Mouse (Mus musculus) heart, adult 18-20 months (tissue): ENCODE results near the gene Camsap3. TPM values are rescaled to one million over a fixed set of nuclear protein-coding genes. Genes with fewer than 3 reads are reported as not detected.
"Not testable (repeated sequence)": the region's sequence is repeated elsewhere in the genome, so short reads cannot be mapped to it uniquely, and the experiment has no call there.

Experiments
- DNase-seq, 2 experiments: peaks; one replicate each; pipeline ENCODE4 v3.0.0; 2021 to 2022; ENCODE audit warnings: mixed read lengths in 1 of 2
- long read RNA-seq, 2 experiments: library from polyadenylated mRNA; stranded (forward); transcript quantifications; one replicate each; pipeline ENCODE4 v2.0.0; 2021
- total RNA-seq, 2 experiments: library from RNA; stranded (reverse); gene quantifications; 2 replicates each; pipeline ENCODE4 v1.2.3; 2021

The Camsap3 gene
- 1 to 10 TPM; 1.2 to 1.6 TPM for total RNA-seq
- long read RNA-seq, experiment 1, result 0 reads
- long read RNA-seq, experiment 2, partial matches to known transcripts, result 1 of 1 reads
- long read RNA-seq, experiment 2, other reads (novel, unspliced or antisense), result 0 of 1 reads

DNA sequence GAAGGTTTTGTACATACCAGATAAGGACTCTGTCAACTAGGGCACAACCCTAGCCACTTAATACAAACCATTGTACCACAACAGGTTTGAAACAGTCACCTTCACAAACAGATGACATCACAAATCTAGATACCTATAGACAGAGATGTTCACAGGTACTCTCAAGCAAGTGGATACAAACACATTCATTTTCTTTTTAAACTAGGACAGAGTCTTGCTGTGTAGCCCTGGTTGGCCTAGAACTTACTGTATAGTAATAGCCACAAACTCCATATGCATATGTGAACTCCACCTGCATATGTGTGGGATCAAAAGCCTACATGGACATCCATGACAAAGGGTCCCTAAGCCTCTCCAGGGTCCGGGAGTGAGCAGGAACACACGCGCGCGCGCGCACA is at the start of gene Camsap3:
Gene Camsap3, plus strand, starts transcription at position 301 of the 398 bp plus-strand sequence.
- DNase-seq, result no peak

DNA sequence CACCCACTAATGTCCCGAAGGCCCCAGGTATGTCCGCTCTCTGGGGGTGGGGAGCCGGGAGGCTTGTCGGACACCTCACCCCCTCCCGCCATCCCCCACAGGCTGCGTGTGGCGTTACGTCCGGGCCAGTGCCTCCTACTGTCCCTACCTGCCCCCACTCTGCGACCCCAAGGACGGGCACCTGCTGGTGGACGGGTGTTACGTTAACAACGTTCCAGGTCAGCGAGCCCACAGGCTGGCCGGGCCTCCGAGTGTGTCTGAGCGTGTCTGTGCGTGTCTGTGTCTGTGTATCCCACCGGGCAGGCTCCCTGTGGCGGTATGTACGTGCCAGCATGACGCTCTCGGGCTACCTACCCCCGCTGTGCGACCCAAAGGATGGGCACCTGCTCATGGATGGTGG is 49.4 kb upstream of the Camsap3 start:
- DNase-seq, result no peak

- no peak for DNase-seq
Measured at GRCm38 (mm10) chr8:3539146-3539545, 47.9 kb upstream of the Camsap3 start.

GRCm38 (mm10) chr8:3540076-3540475 is 47.0 kb upstream of the Camsap3 start:
- no peak for DNase-seq

GRCm38 (mm10) chr8:3546511-3546910 is 40.6 kb upstream of the Camsap3 start:
- no peak for DNase-seq

GRCm38 (mm10) chr8:3552240-3552639 is 34.9 kb upstream of the Camsap3 start:
- DNase-seq, result no peak

DNA sequence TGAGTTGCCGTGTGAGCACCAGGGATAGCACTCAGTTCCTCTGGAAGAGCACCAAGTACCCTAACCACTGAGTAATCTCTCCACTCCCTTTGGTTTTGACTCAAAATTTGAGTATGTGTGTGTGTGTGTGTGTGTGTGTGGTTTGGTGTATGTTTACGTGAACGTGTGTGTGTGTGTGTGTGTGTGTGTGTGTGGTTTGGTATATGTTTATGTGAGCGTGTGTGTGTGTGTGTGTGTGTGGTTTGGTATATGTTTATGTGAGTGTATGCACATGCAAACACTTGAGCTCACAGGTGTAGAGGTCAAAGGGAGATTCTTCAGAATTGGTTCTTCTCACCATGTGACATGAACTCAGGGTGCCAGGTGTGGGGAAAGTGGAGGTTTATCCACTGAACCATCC is 31.0 kb upstream of the Camsap3 start:
- no peak for DNase-seq

- DNase-seq, result peak in 1 of 2 experiments; percentile 10
Measured at GRCm38 (mm10) chr8:3567641-3568371, 19.3 kb upstream of the Camsap3 start, which contains the start of gene C330021F23Rik. TSS of gene C330021F23Rik (plus strand) at chr8:3567990.

- DNase-seq, result no peak
Measured at GRCm38 (mm10) chr8:3568378-3568777, 18.7 kb upstream of the Camsap3 start.

- DNase-seq, result no peak
Measured at GRCm38 (mm10) chr8:3569784-3570183, 17.3 kb upstream of the Camsap3 start.

GRCm38 (mm10) chr8:3574546-3574945 is 12.5 kb upstream of the Camsap3 start:
- no peak for DNase-seq

- no peak for DNase-seq
Measured at GRCm38 (mm10) chr8:3576211-3576960, 10.7 kb upstream of the Camsap3 start.

- DNase-seq, result no peak
Measured at GRCm38 (mm10) chr8:3579390-3580364, 7.4 kb upstream of the Camsap3 start.

DNA sequence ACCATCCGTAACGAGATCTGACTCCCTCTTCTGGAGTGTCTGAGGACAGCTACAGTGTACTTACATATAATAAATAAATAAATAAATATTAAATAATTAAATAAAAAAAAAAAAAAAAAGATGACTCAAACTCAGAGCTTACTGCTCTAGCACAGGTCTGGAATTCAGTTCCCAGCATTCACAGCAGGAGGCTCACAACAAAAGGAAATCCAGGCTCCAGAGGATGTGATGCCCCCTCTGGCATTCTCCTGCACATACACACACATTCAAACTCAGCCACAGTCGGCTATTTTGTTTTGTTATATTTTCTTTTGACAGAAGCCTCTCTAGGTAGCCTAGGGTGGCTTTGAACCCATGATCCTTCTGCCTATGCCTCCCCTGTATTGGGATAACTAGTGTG is 5.1 kb upstream of the Camsap3 start:
- not testable (repeated sequence) for DNase-seq

- no peak for DNase-seq
Measured at GRCm38 (mm10) chr8:3586452-3586851, 641 bp upstream of the Camsap3 start.

GRCm38 (mm10) chr8:3587391-3588257 is 531 bp downstream of the Camsap3 start:
- DNase-seq, result no peak

DNA sequence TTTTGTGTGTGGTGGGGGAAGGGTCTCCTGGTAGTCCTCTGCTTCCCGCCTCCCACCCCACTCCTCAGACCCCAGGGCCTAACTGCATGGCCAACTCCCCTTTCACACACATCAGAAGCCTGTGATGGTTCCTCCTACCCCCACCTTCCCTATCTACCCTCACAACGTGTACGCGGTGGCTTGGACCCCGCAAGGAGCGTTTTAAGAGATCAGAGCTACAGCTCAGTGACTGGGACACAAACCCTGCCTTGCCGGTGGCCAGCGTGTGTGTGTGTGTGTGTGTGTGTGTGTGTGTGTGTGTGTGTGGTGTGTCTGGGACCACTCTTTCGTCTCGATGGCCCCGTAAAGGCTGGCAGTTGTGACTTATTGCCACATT is 1.2 kb downstream of the Camsap3 start:
- DNase-seq, result no peak

DNA sequence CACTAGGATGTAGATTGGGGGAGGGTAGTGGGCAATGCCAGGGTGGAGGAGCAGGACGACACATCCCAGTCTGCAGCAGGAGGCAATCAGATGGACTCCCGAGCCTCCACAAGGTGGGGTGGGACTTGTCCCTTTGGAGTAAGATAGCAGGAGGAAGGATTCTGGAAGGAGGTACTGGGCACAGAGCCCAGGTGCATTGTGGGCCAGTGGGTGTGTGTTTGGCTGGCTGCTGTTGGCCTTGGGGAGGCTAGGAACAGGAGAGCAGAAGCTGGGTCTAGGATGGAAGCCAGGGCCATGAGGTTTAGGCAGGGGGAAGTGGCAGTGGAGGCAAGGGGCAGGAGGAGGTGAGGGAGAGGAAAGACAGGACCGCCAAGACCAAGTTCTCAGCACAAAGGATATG is 6.4 kb downstream of the Camsap3 start:
- DNase-seq, result peak in 1 of 2 experiments; percentile 27

GRCm38 (mm10) chr8:3594466-3594865 is 7.4 kb downstream of the Camsap3 start:
- DNase-seq, result no peak

GRCm38 (mm10) chr8:3598054-3598453 is 11.0 kb downstream of the Camsap3 start:
- no peak for DNase-seq

- no peak for DNase-seq
Measured at GRCm38 (mm10) chr8:3599219-3599618, 12.1 kb downstream of the Camsap3 start.
